Mouse (Mus musculus): ENCODE data around the gene Cdh4. TPM values are rescaled to one million over a fixed set of nuclear protein-coding genes. Genes with fewer than 3 reads are reported as not detected.
A peak's percentile ranks its signal among the peaks of the same experiment; 100 is the strongest.

Gene Cdh4
- polyA plus RNA-seq, 1 experiment = 9.3 TPM

GRCm38 (mm10) chr2:179914246-179914645 lies 472.0 kb downstream of the Cdh4 start:
- no peak for TF ChIP-seq POLR2A (IDR thresholded peaks at IDR 0.05; ENCODE audit: borderline replicate concordance, insufficient read depth, low read length)
- TF ChIP-seq CTCF (IDR thresholded peaks at IDR 0.05; ENCODE audit: borderline replicate concordance, insufficient read depth, low read depth, low read length) = peak; percentile 60
- DNase-seq = peak in 1 of 2 experiments; percentile 26
- no peaks in the 10 kb centered on the region for H3K4me1 ChIP-seq (ENCODE audit: control insufficient read depth, insufficient read depth, low read length)
- WGBS = 43% methylated on average over 2 of the region's 2 CpGs
- no peak overlapping the region for H3K4me3 ChIP-seq (replicated peaks; ENCODE audit: insufficient read depth, low read depth, low read length)
- no peak overlapping the region for H3K27ac ChIP-seq (ENCODE audit: insufficient read depth, low read length)
- H3K27me3 ChIP-seq (ENCODE audit: control insufficient read depth, insufficient read depth, low read length) = no peaks in the 10 kb centered on the region

- 23% methylated on average over 5 of the region's 5 CpGs for WGBS
- no peak for TF ChIP-seq POLR2A (IDR thresholded peaks at IDR 0.05; ENCODE audit: borderline replicate concordance, insufficient read depth, low read length)
- TF ChIP-seq CTCF (IDR thresholded peaks at IDR 0.05; ENCODE audit: borderline replicate concordance, insufficient read depth, low read depth, low read length) = peak; percentile 95
- DNase-seq = peak; percentile 73 to 81
- Histone ChIP-seq H3K4me3 (replicated peaks; ENCODE audit: insufficient read depth, low read depth, low read length) (no peak overlapping the region), H3K27me3 (ENCODE audit: control insufficient read depth, insufficient read depth, low read length) (no peaks in the 10 kb centered on the region), H3K4me1 (ENCODE audit: control insufficient read depth, insufficient read depth, low read length) (peaks cover 3% of the 10 kb centered on the region), H3K27ac (ENCODE audit: insufficient read depth, low read length) (no peak overlapping the region)
Measured at GRCm38 (mm10) chr2:179916877-179917673, 474.8 kb downstream of the Cdh4 start.

- TF ChIP-seq POLR2A (IDR thresholded peaks at IDR 0.05; ENCODE audit: borderline replicate concordance, insufficient read depth, low read length) (no peak), CTCF (IDR thresholded peaks at IDR 0.05; ENCODE audit: borderline replicate concordance, insufficient read depth, low read depth, low read length) (no peak)
- no peaks in the 10 kb centered on the region for H3K27me3 ChIP-seq (ENCODE audit: control insufficient read depth, insufficient read depth, low read length)
- H3K4me1 ChIP-seq (ENCODE audit: control insufficient read depth, insufficient read depth, low read length) = peaks cover 3% of the 10 kb centered on the region
- no peak overlapping the region for H3K27ac ChIP-seq (ENCODE audit: insufficient read depth, low read length)
- peak in 1 of 2 experiments; percentile 36 for DNase-seq
- H3K4me3 ChIP-seq (replicated peaks; ENCODE audit: insufficient read depth, low read depth, low read length) = no peak overlapping the region
- 27% methylated on average over 4 of the region's 4 CpGs for whole genome bisulfite sequencing
Measured at GRCm38 (mm10) chr2:179920042-179920441, 477.8 kb downstream of the Cdh4 start.

- WGBS = 53% methylated on average over 8 of the region's 8 CpGs
- no peaks in the 10 kb centered on the region for H3K27me3 ChIP-seq (ENCODE audit: control insufficient read depth, insufficient read depth, low read length)
- peaks cover 3% of the 10 kb centered on the region for H3K4me1 ChIP-seq (ENCODE audit: control insufficient read depth, insufficient read depth, low read length)
- no peak overlapping the region for H3K27ac ChIP-seq (ENCODE audit: insufficient read depth, low read length)
- H3K4me3 ChIP-seq (replicated peaks; ENCODE audit: insufficient read depth, low read depth, low read length) = no peak overlapping the region
- peak in 1 of 2 experiments; percentile 31 for DNase-seq
- TF ChIP-seq POLR2A (IDR thresholded peaks at IDR 0.05; ENCODE audit: borderline replicate concordance, insufficient read depth, low read length) (no peak), CTCF (IDR thresholded peaks at IDR 0.05; ENCODE audit: borderline replicate concordance, insufficient read depth, low read depth, low read length) (no peak)
Measured at GRCm38 (mm10) chr2:179921021-179921653, 478.9 kb downstream of the Cdh4 start.

GRCm38 (mm10) chr2:179924038-179924437 lies 481.8 kb downstream of the Cdh4 start:
- peaks cover 3% of the 10 kb centered on the region for H3K4me1 ChIP-seq (ENCODE audit: control insufficient read depth, insufficient read depth, low read length)
- TF ChIP-seq POLR2A (IDR thresholded peaks at IDR 0.05; ENCODE audit: borderline replicate concordance, insufficient read depth, low read length) (no peak), CTCF (IDR thresholded peaks at IDR 0.05; ENCODE audit: borderline replicate concordance, insufficient read depth, low read depth, low read length) (no peak)
- no peak for DNase-seq
- no peak overlapping the region for H3K27ac ChIP-seq (ENCODE audit: insufficient read depth, low read length)
- H3K4me3 ChIP-seq (replicated peaks; ENCODE audit: insufficient read depth, low read depth, low read length) = no peak overlapping the region
- 83% methylated on average over 6 of the region's 6 CpGs for WGBS
- H3K27me3 ChIP-seq (ENCODE audit: control insufficient read depth, insufficient read depth, low read length) = no peaks in the 10 kb centered on the region

- no peak for TF ChIP-seq CTCF (IDR thresholded peaks at IDR 0.05; ENCODE audit: borderline replicate concordance, insufficient read depth, low read depth, low read length)
- TF ChIP-seq POLR2A (IDR thresholded peaks at IDR 0.05; ENCODE audit: borderline replicate concordance, insufficient read depth, low read length) = no peak
- DNase-seq = no peak
- H3K27me3 ChIP-seq (ENCODE audit: control insufficient read depth, insufficient read depth, low read length) = no peaks in the 10 kb centered on the region
- H3K27ac ChIP-seq (ENCODE audit: insufficient read depth, low read length) = no peak overlapping the region
- H3K4me1 ChIP-seq (ENCODE audit: control insufficient read depth, insufficient read depth, low read length) = peaks cover 3% of the 10 kb centered on the region
- no peak overlapping the region for H3K4me3 ChIP-seq (replicated peaks; ENCODE audit: insufficient read depth, low read depth, low read length)
- 74% methylated on average over 13 of the region's 13 CpGs for WGBS
Measured at GRCm38 (mm10) chr2:179929166-179929565, 486.9 kb downstream of the Cdh4 start.

- WGBS = 24% methylated on average over 16 of the region's 16 CpGs
Measured at GRCm38 (mm10) chr2:179931741-179932140, 489.5 kb downstream of the Cdh4 start.

More at GRCm38 (mm10) chr2:179931741-179932140, 489.5 kb downstream of the Cdh4 start:
- Histone ChIP-seq H3K27ac (ENCODE audit: insufficient read depth, low read length) (no peak overlapping the region), H3K4me3 (replicated peaks; ENCODE audit: insufficient read depth, low read depth, low read length) (no peak overlapping the region), H3K4me1 (ENCODE audit: control insufficient read depth, insufficient read depth, low read length) (peaks cover 3% of the 10 kb centered on the region), H3K27me3 (ENCODE audit: control insufficient read depth, insufficient read depth, low read length) (no peaks in the 10 kb centered on the region)
- peak; percentile 42 to 54 for DNase-seq
- no peak for TF ChIP-seq CTCF (IDR thresholded peaks at IDR 0.05; ENCODE audit: borderline replicate concordance, insufficient read depth, low read depth, low read length)
- TF ChIP-seq POLR2A (IDR thresholded peaks at IDR 0.05; ENCODE audit: borderline replicate concordance, insufficient read depth, low read length) = no peak

Measured in cerebellum, adult 2 months (tissue).